Mouse (Mus musculus): Measurements from ENCODE around the gene Cd248. TPM values are rescaled to one million over a fixed set of nuclear protein-coding genes. Genes with fewer than 3 reads are reported as not detected.

The Cd248 gene
- polyA plus RNA-seq (2012; rRNA removed): 1.8 and 2.0 TPM in 2 replicates

DNA sequence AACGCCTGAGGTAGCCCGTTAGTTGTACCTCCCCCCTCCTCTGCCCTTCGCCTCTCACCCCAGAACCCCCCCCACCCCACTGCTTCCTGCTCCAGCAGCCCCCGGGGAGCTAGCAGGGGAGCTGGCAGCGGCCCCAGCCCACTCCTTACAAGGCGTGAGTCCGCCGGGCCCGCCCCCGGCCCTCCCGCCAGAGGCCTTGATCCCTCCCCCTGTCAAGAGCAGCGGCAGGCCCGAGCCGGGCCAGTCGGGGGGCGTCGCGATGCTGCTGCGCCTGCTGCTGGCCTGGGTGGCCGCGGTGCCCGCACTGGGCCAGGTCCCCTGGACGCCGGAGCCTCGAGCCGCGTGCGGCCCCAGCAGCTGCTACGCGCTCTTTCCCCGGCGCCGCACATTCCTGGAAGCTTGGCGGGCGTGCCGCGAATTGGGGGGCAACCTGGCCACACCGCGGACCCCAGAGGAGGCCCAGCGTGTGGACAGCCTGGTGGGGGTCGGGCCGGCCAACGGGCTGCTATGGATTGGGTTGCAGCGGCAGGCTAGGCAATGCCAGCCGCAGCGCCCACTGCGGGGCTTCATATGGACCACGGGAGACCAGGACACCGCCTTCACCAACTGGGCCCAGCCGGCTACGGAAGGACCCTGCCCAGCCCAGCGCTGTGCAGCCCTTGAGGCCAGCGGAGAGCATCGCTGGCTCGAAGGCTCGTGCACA is at the start of gene Cd248:
Cd248 (plus strand) TSS at position 212 of the 703 bp plus-strand sequence.

DNA sequence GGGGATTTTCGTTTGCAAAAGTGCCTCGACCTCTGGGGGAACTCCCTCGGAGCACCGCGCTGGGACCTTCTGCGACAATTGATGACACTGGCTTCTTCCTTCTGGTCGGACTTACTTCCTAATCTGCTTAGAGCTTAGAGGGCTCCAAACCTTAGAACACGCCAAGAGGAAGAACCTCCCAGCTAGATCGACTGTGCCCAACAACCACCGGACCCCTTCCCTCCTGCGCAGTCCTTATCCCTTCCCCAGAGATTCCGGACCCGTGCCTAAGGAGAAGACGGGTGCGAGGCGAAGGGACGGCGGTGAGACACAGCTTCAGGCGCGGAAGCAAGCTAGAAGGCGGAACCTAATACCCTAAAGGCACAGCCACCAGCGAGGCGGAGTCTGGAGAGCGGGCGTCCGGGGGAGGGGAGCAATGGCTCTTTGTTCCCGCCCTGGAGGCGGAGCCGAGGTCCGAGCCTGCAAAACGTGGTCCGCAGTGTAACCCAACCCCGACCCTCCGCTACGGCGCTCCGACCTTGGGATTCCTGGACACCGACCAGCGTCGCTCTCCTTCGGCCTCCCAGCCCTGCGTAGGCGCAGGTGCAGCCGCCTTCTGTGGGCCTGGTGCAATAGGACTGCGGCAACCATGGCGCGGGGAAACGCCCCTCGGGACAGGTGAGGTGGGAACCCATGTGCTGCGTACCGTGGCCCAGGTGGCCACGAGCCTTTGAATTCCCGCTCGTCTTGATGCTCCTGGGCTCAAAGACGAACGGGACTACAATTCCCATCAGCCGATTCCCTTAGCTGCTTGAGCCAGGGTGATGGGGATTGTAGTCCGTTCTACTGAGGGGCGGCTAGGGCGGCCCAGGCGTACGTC is 44.0 kb upstream of the Cd248 start, which contains the start of gene Slc29a2:
Slc29a2 (plus strand) TSS at position 240 of the 859 bp plus-strand sequence.

DNA sequence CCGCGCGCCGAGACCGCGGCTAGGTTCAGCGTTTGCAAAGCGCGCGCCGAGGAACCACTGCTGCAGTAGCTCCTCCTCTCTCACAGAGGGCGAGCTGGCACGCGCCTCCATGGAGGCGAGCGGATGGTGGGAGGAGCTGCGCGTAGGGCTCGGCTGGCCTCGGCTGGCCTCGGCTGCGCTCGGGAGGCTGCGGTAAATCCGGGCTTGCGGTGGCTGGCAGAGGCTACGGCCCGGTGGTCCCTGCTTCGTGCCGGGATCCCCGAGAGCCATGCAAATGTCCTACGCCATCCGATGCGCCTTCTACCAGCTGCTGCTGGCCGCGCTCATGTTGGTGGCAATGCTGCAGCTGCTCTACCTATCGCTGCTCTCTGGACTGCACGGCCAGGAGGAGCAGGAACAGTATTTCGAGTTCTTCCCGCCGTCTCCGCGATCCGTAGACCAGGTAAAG is 29.1 kb upstream of the Cd248 start, which contains the start of the genes B4gat1 and AC124502.3:
B4gat1 (plus strand) TSS at position 118 of the 448 bp plus-strand sequence.
AC124502.3 (plus strand) TSS at position 183 of the 448 bp plus-strand sequence.

DNA sequence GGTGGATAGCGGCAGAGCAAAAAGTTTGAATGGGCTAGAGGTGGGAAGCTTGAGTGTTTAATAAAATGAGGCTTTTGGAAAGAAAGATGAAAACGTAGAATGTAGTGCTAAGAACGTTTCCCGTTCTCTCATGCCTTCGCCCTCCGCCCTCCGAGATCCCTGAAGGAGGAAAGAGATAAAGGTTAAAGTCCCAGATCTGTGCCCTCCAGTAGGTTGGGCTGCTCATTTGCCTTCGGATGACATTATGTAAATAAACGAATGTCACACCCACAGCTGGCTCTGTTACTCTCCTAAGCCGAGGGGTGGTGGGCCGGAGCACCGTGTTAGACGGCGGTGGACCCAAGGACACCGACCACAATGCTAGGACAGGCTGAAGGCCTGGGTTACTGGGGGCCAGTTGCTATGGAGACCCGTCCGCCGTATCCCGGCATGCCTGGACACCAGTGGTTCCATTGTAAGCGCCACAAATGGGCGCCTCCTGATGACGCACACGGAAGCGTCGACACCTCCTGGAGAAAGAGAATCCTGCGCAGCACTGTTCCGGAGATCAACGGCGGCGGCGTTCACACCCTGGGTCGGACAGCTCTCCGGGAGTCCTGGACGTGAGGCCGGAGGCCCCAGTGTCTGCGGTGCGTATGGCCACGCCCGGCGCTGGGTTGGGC is 26.9 kb upstream of the Cd248 start, which contains the start of gene Brms1:
Brms1 (plus strand) TSS at position 493 of the 662 bp plus-strand sequence.

DNA sequence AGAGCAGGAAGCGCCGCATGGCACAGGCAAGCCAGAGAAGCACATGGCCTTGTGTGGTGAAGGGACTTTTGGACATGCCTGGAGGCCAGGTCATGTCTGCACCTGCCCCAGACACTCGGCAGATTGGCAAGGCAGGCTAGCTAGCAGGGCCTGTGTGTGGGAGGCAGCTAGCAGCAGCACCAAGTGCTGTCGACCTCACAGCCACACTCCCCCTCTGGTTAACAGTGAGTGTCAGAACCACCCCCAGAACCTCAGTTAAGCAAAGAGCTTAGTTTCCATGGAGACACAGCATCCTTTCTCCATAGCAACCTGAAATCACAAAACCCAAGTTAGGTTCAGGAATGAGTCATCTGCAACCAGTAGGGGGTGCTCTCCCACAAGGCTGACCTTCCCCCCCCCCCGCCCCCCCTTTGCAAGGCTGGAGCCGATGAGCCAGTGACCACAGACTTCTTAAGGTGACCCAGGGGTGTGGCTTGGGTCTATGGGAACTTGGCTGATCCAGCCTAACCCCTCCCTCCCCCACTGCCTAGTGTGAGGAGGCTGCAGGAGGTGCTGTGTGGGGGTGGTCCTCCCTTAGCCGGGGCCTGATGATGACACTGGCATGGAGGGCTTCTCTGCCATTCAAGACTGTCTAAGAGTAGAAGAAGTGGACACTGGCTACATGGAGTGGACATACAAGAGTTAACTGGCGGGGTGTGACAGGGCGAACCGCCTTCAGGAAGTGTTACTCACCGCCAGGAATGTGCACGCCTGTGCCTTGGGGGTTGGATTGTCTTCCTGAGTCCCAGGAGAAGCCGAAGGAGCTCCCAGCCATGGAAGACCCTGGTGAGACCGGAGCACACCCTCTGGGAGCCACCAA is 17.6 kb upstream of the Cd248 start, which contains the start of gene Rin1:
Rin1 (plus strand) TSS at position 435 of the 859 bp plus-strand sequence.

DNA sequence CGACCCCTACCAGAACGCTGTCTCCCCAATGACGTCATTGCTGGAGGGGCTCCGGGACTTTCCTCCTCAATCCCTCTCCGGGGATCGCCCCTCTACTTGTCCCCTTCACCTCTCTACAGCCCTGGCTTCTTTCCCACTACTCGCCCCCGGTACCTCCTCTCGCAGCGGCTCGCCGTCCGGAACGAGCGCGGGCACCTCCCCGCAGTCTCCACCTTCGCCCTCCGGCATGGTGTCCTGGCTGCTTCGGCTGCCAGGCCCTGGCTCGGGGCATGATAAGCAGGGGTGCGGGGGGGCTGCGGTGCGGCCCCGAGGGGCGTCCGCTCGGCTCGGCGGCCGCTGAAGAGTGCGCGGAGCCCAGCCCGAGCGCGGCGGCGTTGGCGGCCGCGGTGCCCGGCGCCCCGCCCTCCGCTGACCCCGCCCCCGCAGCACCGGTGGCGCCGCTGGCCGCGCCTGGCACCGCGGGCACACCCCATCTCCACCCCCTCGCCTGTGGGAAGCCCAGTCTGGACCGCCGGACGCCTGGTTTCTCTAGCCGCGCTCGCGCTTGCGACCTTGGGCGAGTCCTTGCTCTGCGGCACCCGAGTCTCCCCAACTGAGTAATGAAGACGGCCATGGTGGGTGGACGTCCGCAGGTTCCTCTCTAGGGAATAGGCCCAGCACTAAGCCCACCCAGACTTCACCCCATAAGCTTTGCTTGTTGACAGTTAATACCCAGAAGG is 17.4 kb downstream of the Cd248 start, which contains the start of gene Tmem151a:
Tmem151a (minus strand) TSS at position 387 of the 719 bp plus-strand sequence.

DNA sequence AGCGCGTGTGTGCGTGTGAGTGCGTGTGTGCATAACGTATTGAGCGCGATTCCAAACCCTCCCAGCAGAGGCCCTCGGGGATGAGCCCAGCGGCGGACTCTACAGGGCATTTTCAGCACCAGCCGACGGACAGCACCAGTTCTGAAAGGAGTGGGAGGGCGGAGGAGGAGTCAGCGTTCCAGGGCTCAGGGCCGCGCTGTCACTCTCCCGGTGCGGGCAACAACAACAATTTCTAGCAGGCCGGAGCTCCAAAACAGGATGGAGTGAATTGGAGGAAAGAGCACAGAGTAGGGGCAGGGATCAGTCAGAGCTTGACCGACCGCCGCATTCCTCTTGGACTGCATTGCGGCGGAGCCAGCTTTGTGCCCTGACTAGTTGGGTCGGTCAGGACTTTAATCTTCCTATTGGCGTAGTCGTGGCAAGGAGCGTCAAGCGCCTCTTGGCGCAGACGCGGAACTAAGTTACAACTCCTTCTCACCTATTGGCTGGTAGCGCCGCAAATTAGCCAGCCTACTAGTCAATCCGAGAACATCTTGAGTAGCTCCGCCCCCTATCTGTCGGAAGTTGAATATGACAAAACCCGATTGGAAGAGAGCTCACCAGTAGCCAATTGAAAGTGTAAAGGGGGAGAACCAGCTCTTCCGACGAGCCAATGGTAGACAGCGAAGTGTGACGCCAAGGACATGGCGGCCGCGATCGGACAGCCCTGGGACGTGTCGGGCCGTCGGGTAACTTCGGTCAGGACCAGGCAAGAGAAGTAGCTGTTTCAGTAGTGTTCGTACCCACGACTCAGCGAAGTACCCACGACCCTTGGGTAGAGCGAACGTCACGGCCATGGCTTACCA is 20.2 kb downstream of the Cd248 start, which contains the start of gene Yif1a:
Yif1a (plus strand) TSS at position 655 of the 845 bp plus-strand sequence.

DNA sequence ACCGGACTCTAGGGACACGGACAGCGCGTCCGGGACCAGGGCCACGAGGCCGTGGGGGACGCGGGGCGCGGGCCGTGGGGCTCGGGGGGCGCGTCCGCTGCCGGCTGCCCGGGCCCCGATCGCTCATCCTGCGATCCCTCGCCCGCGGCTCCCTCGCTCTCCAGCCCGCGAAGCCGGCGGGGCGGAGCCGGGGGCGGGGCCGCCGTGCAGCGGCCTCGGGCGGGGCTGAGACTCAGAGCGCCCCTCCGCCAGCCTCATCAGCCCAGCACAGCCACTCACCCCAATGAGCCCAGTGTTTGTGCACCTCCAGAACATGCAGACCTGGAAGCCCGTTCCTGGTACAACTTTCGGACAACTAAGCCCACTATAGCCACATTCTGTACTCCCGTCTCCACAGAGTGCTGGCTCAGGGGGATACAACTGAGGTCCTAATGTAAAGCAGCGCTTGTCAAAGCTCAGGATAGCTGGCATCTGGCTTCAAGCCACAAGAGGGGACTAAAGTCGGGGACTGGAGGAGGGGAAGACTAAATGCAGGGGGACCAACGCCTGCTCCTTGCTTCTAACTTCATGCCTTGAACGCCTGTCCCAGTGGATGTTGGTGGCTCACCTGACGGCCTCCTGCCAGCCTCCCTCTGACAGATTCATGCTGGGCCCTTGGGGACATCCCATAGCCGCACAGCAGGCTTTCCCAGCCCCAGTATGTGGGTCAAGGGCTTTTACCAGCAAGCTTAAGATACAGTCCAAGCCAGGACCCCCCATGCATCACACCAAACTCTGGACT is 30.7 kb downstream of the Cd248 start, which contains the start of gene Cnih2:
Cnih2 (minus strand) TSS at position 159 of the 781 bp plus-strand sequence.

DNA sequence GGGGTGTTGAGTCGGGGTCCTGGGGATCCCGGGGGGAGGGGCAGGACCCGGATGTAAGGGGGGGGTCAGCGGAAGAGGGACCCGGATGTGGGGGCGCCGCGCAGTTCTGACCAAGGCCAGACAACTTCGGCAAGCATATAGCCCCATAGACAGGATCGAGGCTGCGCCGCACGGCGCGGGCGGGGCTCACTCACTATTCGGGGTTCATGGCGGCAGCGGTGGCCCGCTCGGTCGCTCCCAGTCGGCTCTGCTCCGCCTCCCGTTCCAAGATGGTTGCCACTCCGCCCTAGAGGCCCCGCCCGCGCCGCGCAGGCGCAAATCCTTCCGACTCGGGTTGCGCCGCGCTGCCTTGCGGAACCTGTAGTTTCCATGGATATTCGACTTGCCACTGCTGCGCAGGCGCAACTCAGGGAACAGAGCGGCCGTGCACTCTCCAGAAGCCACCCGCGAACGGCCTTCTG is 38.9 kb downstream of the Cd248 start, which contains the start of gene Rab1b:
Rab1b (minus strand) TSS at position 342 of the 461 bp plus-strand sequence.

DNA sequence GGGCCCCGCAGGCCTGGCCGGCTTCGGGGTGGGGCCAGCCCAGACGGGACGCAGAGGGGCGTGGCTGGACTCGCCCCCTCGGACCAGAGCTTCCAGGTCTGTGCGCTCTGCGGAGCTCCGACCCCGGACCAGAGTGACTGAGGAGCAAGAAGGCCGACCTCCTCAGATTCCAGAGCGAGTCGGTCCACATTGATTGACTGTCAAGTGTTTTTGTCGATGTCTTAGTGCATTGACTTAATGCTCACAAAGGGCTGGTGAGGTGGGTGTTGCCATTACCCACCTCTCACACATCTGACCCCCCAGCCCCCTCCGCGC is 50.5 kb downstream of the Cd248 start, which contains the start of gene Klc2:
Klc2 (minus strand) TSS at position 177 of the 315 bp plus-strand sequence.

Other genes starting within 250 kb of the Cd248 start
- gene Ccs, start 228.7 kb upstream of the Cd248 start, polyA plus RNA-seq (2012; rRNA removed): 158 and 166 TPM in 2 replicates
- gene Ccdc87, start 228.7 kb upstream of the Cd248 start, polyA plus RNA-seq (2012; rRNA removed): 0.01 TPM in 1 of 2 replicates, not detected in the other
- 22.9 and 23.6 TPM in 2 replicates for gene Ctsf, start 212.9 kb upstream of the Cd248 start, polyA plus RNA-seq (2012; rRNA removed)
- gene Actn3, start 190.2 kb upstream of the Cd248 start, polyA plus RNA-seq (2012; rRNA removed): 0.06 and 0.10 TPM in 2 replicates
- gene Zdhhc24, start 189.4 kb upstream of the Cd248 start, polyA plus RNA-seq (2012; rRNA removed): 10.1 and 10.6 TPM in 2 replicates
- 0.52 and 0.79 TPM in 2 replicates for gene Bbs1, start 161.4 kb upstream of the Cd248 start, polyA plus RNA-seq (2012; rRNA removed)
- 33.6 and 33.7 TPM in 2 replicates for gene Dpp3, start 139.8 kb upstream of the Cd248 start, polyA plus RNA-seq (2012; rRNA removed)
- gene Peli3, start 125.0 kb upstream of the Cd248 start, polyA plus RNA-seq (2012; rRNA removed): 0.17 and 0.28 TPM in 2 replicates
- gene Mrpl11, start 105.9 kb upstream of the Cd248 start, polyA plus RNA-seq (2012; rRNA removed): 23.7 and 24.7 TPM in 2 replicates
- gene Npas4, start 77.8 kb upstream of the Cd248 start, polyA plus RNA-seq (2012; rRNA removed): 0.07 and 0.10 TPM in 2 replicates
- gene Slc29a2, start 44.2 kb upstream of the Cd248 start, polyA plus RNA-seq (2012; rRNA removed): 1.4 and 2.0 TPM in 2 replicates
- gene B4gat1, start 29.3 kb upstream of the Cd248 start, polyA plus RNA-seq (2012; rRNA removed): 6.2 and 7.5 TPM in 2 replicates
- gene AC124502.3, start 29.2 kb upstream of the Cd248 start, polyA plus RNA-seq (2012; rRNA removed): 0.26 and 0.37 TPM in 2 replicates
- gene Brms1, start 26.7 kb upstream of the Cd248 start, polyA plus RNA-seq (2012; rRNA removed): 14.8 and 15.2 TPM in 2 replicates
- gene Rin1, start 17.6 kb upstream of the Cd248 start, polyA plus RNA-seq (2012; rRNA removed): 0.52 and 0.58 TPM in 2 replicates
- 0.30 and 0.36 TPM in 2 replicates for gene Tmem151a, start 17.5 kb downstream of the Cd248 start, polyA plus RNA-seq (2012; rRNA removed)
- gene Yif1a, start 20.5 kb downstream of the Cd248 start, polyA plus RNA-seq (2012; rRNA removed): 61.5 and 66.8 TPM in 2 replicates
- 0.22 and 0.24 TPM in 2 replicates for gene Cnih2, start 30.4 kb downstream of the Cd248 start, polyA plus RNA-seq (2012; rRNA removed)
- 57.1 and 59.3 TPM in 2 replicates for gene Rab1b, start 39.0 kb downstream of the Cd248 start, polyA plus RNA-seq (2012; rRNA removed)
- gene Klc2, start 50.5 kb downstream of the Cd248 start, polyA plus RNA-seq (2012; rRNA removed): 3.6 and 4.7 TPM in 2 replicates
- gene Pacs1, start 205.0 kb downstream of the Cd248 start, polyA plus RNA-seq (2012; rRNA removed): 4.7 and 5.9 TPM in 2 replicates
- 39.5 and 46.2 TPM in 2 replicates for gene Sf3b2, start 227.4 kb downstream of the Cd248 start, polyA plus RNA-seq (2012; rRNA removed)
- not detected in 2 replicates for gene Gal3st3, start 230.3 kb downstream of the Cd248 start, polyA plus RNA-seq (2012; rRNA removed)

Measured in liver, embryonic 18 days (tissue).